Mouse (Mus musculus) forebrain, postnatal 0 days (tissue): ENCODE data around the gene Gm28042. TPM values are rescaled to one million over a fixed set of nuclear protein-coding genes. Genes with fewer than 3 reads are reported as not detected.

Experiments used
- ATAC-seq: fragments of 200-750 bp; cut with Nextera tagmentation; 2 replicates; pipeline ENCODE4 v1.8.0; 2017; ENCODE audit warnings: mild to moderate bottlenecking, moderate library complexity
- DNase-seq: peaks from one replicate; pipeline ENCODE4 v3.0.0-alpha.2; 2015
- H3K27ac ChIP-seq: fragments of 300-500 bp; sonication (generic); 2 replicates; pipeline ENCODE4 v1.5.1; 2014; ENCODE audit warnings: low read depth, mild to moderate bottlenecking, antibody characterized with exemption, low read length, moderate library complexity, mixed read lengths
- H3K27me3 ChIP-seq: fragments of 300-500 bp; sonication (generic); 2 replicates; pipeline ENCODE4 v1.6.1; 2014; ENCODE audit warnings: mild to moderate bottlenecking, low read length, mixed read lengths; ENCODE audit not compliant: insufficient read depth
- H3K36me3 ChIP-seq: fragments of 300-500 bp; sonication (generic); 2 replicates; pipeline ENCODE4 v1.6.1; 2014; ENCODE audit warnings: mild to moderate bottlenecking, moderate library complexity; ENCODE audit not compliant: insufficient read depth
- H3K4me1 ChIP-seq: fragments of 300-500 bp; sonication (generic); 2 replicates; pipeline ENCODE4 v1.6.1; 2014; ENCODE audit warnings: antibody characterized with exemption; ENCODE audit not compliant: insufficient read depth
- H3K4me2 ChIP-seq: fragments of 300-500 bp; sonication (generic); 2 replicates; pipeline ENCODE4 v1.6.1; 2014; ENCODE audit warnings: low read depth, mild to moderate bottlenecking, moderate library complexity
- H3K4me3 ChIP-seq: fragments of 300-500 bp; sonication (generic); 2 replicates; pipeline ENCODE4 v1.5.1; 2014; ENCODE audit warnings: low read depth, low read length, mixed read lengths
- H3K9ac ChIP-seq: fragments of 300-500 bp; sonication (generic); 2 replicates; pipeline ENCODE4 v1.6.1; 2014; ENCODE audit warnings: mild to moderate bottlenecking
- H3K9me3 ChIP-seq: fragments of 300-500 bp; sonication (generic); 2 replicates; pipeline ENCODE4 v1.6.1; 2016; ENCODE audit warnings: low read length
- CTCF ChIP-seq: sonication (generic); IDR thresholded peaks from 2 replicates; pipeline ENCODE4 v1.5.1; 2016; ENCODE audit warnings: antibody characterized with exemption, control low read depth, low read depth
- WGBS: fragments of 180-500 bp; shearing (Covaris S2); extraction: QIAGEN DNeasy Blood & Tissue Kit; methylation state at CpG from one replicate; pipeline ENCODE4 v1.1.7; 2014; 5-methylcytosine and 5-hydroxymethylcytosine counted together
- polyA plus RNA-seq: library from polyadenylated mRNA; unstranded; fragments of >200 nt; fragmentation: Nextera tagmentation; extraction: Ambion mirVana; gene quantifications from 2 replicates; pipeline ENCODE4 v1.2.1, GENCODE M21; 2015
- total RNA-seq: library from RNA; depleted of rRNA; stranded (reverse); fragments of >200 nt; gene quantifications from 2 replicates; pipeline ENCODE4 v1.2.3, GENCODE M21; 2014

Gm28042 gene
- total and polyA plus RNA-seq, 2 experiments from 2014 or later: 1.2 to 4.3 TPM

DNA sequence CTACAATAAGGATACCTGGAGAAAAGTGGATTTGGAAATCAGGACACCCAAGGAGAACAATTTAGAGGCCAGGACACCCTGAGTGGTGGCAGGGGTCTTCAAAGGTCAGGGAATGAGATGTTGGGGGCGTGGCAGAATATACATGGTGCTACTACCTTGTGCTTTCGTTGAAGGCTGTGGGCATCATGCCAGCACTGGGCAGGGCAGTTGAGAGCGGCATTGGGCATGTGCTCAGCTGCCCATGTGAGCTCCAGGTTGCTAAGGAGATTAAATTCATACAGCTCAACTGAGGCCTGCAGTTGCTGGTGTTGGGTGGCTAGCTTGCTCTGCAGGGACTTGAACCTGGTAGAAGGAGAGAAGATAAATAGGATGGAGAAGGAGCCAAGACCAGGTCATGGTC is 38.9 kb downstream of the Gm28042 start:
- Histone ChIP-seq H3K4me3 (no peak overlapping the region), H3K27me3 (no peaks in the 10 kb centered on the region), H3K9me3 (no peaks in the 10 kb centered on the region), H3K27ac (no peak overlapping the region), H3K4me1 (peaks cover 4% of the 10 kb centered on the region; the same call in 1 of the 2 replicates), H3K4me2 (no peak overlapping the region), H3K9ac (no peak overlapping the region), H3K36me3 (no peaks in the 10 kb centered on the region)
- WGBS: 72% methylated on average over 3 of the region's 3 CpGs
- DNase-seq (no peak), ATAC-seq (no peak)
- no peak for TF ChIP-seq CTCF

DNA sequence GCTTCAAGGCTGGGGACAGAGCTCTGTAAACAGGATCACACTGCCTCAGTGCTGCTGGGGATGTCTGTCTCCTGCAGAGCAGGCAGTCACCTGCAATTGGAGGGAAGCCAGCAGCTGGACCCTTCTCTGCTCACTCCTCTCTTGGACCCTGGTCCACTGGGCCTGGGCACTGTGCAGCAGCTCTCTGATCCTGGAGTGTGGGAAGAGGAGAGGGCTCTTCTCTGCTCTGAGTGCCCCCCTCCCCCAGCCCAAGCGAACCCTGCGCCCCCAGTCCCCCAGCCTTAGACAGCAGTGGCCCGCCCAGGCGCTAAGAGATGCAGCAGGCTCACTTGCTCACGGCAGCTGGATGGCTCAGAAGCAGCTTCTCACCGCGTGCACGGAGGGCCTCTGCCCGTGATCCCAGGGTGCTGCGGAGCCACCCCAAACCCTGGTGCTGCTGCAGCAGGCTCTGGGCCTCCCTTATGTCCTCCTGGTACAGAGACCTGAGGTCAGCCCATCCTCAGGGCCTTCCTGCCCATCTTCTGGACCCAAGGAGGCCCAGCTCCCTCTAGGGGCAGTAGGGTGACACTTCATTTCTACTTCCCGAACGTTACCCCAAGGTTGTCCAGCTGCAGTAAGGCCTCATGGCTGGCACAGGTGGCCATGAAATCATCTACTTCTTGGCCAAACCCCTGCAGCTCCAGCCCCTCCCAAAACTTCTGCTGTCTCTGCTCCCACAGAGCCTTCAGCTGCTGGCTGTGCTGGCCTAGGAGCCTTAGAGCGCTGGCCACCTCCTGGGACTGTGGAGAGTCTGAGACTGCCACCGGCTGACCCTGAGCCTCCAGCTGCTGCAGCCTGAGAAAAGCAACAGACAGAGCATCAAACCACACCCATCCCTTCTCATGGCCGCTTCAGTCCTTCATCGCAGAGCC is 41.5 kb downstream of the Gm28042 start:
- WGBS: 44% methylated on average over 16 of the region's 16 CpGs
- Histone ChIP-seq H3K4me3 (no peak overlapping the region), H3K4me2 (no peak overlapping the region), H3K27ac (no peak overlapping the region), H3K9me3 (no peaks in the 10 kb centered on the region), H3K4me1 (peaks cover 4% of the 10 kb centered on the region; the same call in 1 of the 2 replicates), H3K27me3 (no peaks in the 10 kb centered on the region), H3K36me3 (no peaks in the 10 kb centered on the region), H3K9ac (no peak overlapping the region)
- DNase-seq (peak; percentile 31), ATAC-seq (peak; percentile 50)
- peak; percentile 70 for TF ChIP-seq CTCF

DNA sequence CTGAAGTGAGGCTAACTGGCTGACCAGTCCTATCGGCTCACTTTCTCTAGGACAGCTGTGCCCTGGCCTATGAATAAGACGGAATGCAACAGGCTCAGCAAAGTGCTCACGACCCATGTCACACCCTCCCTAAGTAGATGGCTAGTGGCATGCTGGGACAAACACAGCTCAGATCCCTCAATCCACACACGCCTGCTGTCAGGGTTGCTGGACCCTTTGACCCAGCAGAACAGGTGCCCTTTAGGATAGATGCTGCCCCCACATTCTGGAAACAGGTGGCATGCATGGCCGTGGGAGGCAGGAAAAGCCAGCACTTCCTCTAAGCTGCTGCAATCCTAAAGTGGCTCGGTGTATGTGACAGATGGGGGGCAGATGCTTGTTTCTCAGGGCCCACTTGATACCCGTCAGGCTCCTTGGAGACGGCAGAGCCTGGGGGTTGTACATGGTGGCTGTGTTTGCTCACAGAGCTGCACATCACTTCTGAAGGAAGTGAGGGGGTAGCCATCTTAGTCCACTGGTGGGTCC is 42.2 kb downstream of the Gm28042 start:
- TF ChIP-seq CTCF: no peak
- ATAC-seq (peak; percentile 64), DNase-seq (peak; percentile 43)
- WGBS: 62% methylated on average over 8 of the region's 8 CpGs
- H3K4me1 ChIP-seq: peaks cover 4% of the 10 kb centered on the region; the same call in 1 of the 2 replicates
- no peak overlapping the region for H3K27ac ChIP-seq
- H3K4me2 ChIP-seq: no peak overlapping the region
- no peaks in the 10 kb centered on the region for H3K9me3 ChIP-seq
- H3K9ac ChIP-seq: no peak overlapping the region
- no peak overlapping the region for H3K4me3 ChIP-seq
- H3K27me3 ChIP-seq: no peaks in the 10 kb centered on the region
- H3K36me3 ChIP-seq: no peaks in the 10 kb centered on the region

DNA sequence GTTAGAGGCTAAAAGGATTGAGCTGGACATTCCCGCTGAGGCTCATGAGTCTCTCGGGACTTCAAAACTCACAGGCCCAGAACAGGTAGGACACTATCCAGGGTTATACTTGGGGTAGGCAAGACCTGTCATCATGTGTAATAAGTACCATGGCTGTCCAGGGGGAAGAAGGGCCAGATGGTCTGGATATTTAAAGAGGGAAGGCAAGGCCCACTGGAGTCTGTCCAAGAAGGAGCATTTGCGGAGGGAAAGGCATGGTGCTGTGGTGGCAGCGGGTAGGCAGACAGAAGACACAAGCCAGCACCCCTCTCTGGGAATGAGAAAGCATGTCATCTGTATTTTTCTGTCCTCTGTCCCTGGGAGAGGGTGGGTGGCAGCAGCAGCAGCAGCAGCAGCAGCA is 46.8 kb downstream of the Gm28042 start:
- no peak overlapping the region for H3K9ac ChIP-seq
- DNase-seq (no peak), ATAC-seq (no peak)
- no peak overlapping the region for H3K27ac ChIP-seq
- TF ChIP-seq CTCF: no peak
- H3K27me3 ChIP-seq: peaks cover 10% of the 10 kb centered on the region
- no peaks in the 10 kb centered on the region; the same call in 1 of the 2 replicates for H3K4me1 ChIP-seq
- H3K4me2 ChIP-seq: no peak overlapping the region
- no peaks in the 10 kb centered on the region for H3K36me3 ChIP-seq
- no peak overlapping the region for H3K4me3 ChIP-seq
- WGBS: 91% methylated on average over 4 of the region's 4 CpGs
- H3K9me3 ChIP-seq: no peaks in the 10 kb centered on the region

DNA sequence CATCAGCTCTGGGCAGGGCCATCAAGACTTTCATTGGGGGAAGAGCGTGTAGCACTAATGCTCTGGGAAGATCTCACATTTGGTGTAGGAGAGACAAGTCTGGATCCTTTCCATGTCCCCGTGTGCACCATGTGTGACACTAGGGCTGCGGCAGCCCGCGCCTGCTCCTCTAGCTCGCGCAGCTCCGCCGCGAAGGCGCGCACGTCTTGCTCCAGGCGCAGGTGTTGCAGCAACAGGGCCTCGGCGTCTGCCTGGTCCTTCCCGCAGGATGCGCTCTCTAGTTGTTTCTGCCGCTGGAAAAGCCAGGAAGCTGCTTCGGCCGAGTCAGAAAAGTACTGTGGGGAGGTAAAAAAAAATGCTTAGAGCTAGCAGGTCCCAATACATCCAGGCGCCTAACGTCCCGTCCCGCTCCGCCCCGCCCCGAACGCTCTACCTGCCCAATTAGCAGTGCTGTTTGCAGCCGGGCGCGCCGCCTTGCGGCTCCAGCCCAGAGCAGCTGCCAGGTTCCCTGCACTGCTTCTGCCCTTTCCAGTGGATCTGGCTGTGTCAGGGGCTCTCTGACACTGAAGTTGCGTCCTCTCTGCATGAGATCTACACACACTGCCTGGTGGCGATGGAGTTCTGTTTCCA is 48.9 kb downstream of the Gm28042 start:
- ATAC-seq (peak; percentile 88), DNase-seq (peak; percentile 47)
- peak overlapping the region; percentile 29; the same call in 1 of the 2 replicates for H3K9ac ChIP-seq
- peak overlapping the region; percentile 25 for H3K4me3 ChIP-seq
- H3K4me1 ChIP-seq: no peaks in the 10 kb centered on the region
- WGBS: 2% methylated on average over 36 of the region's 36 CpGs
- no peak overlapping the region for H3K27ac ChIP-seq
- peak; percentile 61 for TF ChIP-seq CTCF
- H3K36me3 ChIP-seq: no peaks in the 10 kb centered on the region
- H3K4me2 ChIP-seq: peak overlapping the region; percentile 48
- H3K9me3 ChIP-seq: no peaks in the 10 kb centered on the region
- peaks cover 10% of the 10 kb centered on the region for H3K27me3 ChIP-seq

DNA sequence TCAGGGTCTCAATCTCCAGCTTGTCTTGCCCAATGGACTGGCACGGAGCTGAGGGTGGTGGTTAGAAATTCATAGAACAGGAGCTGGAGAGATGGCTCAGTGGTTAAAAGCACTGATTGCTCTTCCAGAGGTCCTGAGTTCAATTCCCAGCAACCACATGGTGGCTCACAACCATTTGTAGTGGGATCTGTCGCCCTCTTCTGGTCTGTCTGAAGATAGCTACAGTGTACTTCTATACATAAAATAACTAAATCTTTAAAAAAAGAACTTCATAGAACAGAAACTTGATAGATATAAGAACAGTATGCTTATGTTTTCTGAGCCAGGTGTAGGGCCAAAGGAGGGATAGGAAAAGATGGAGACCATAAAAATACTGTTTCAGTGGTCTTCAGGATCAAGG is 55.1 kb downstream of the Gm28042 start:
- H3K36me3 ChIP-seq: no peaks in the 10 kb centered on the region
- H3K4me2 ChIP-seq: no peak overlapping the region
- TF ChIP-seq CTCF: no peak
- DNase-seq (no peak), ATAC-seq (no peak)
- H3K27ac ChIP-seq: no peak overlapping the region
- WGBS: 73% methylated on average over 2 of the region's 2 CpGs
- H3K9me3 ChIP-seq: no peaks in the 10 kb centered on the region
- no peak overlapping the region for H3K9ac ChIP-seq
- no peaks in the 10 kb centered on the region for H3K4me1 ChIP-seq
- no peak overlapping the region for H3K4me3 ChIP-seq
- no peaks in the 10 kb centered on the region for H3K27me3 ChIP-seq
